Mouse (Mus musculus): ENCODE measurements around the gene Zbtb39. TPM values are rescaled to one million over a fixed set of nuclear protein-coding genes. Genes with fewer than 3 reads are reported as not detected.
"Not testable (repeated sequence)": the region's sequence is repeated elsewhere in the genome, so short reads cannot be mapped to it uniquely, and the experiment has no call there.

Gene Zbtb39
- polyA plus RNA-seq, 1 experiment from 2014 or later = 4.0 TPM

GRCm38 (mm10) chr10:127762926-127763325 lies 23.6 kb downstream of the Zbtb39 start:
- not testable (repeated sequence) for H3K27me3 ChIP-seq; H3K9me3 ChIP-seq; H3K9ac ChIP-seq (replicated peaks); ATAC-seq (replicated peaks); H3K4me2 ChIP-seq (replicated peaks); H3K27ac ChIP-seq (replicated peaks); H3K36me3 ChIP-seq; H3K4me3 ChIP-seq; H3K4me1 ChIP-seq
- WGBS = 88% methylated on average over 10 of the region's 10 CpGs

- no peaks in the 10 kb centered on the region for H3K36me3 ChIP-seq
- H3K4me3 ChIP-seq = no peak overlapping the region
- no peak overlapping the region for H3K27ac ChIP-seq (replicated peaks)
- H3K4me1 ChIP-seq = no peaks in the 10 kb centered on the region
- ATAC-seq (replicated peaks) = no peak
- no peaks in the 10 kb centered on the region for H3K27me3 ChIP-seq
- WGBS = 62% methylated on average over 12 of the region's 12 CpGs
- H3K9me3 ChIP-seq = no peaks in the 10 kb centered on the region
- no peak overlapping the region for H3K4me2 ChIP-seq (replicated peaks)
- H3K9ac ChIP-seq (replicated peaks) = no peak overlapping the region
Measured at GRCm38 (mm10) chr10:127763914-127764680, 24.8 kb downstream of the Zbtb39 start.

- no peaks in the 10 kb centered on the region for H3K27me3 ChIP-seq
- WGBS = 86% methylated on average over 1 of the region's 1 CpGs
- H3K9me3 ChIP-seq = no peaks in the 10 kb centered on the region
- H3K4me2 ChIP-seq (replicated peaks) = no peak overlapping the region
- no peak overlapping the region for H3K27ac ChIP-seq (replicated peaks)
- no peak overlapping the region for H3K9ac ChIP-seq (replicated peaks)
- H3K4me3 ChIP-seq = no peak overlapping the region
- no peak for ATAC-seq (replicated peaks)
- no peaks in the 10 kb centered on the region for H3K36me3 ChIP-seq
- H3K4me1 ChIP-seq = no peaks in the 10 kb centered on the region
Measured at GRCm38 (mm10) chr10:127766564-127766963, 27.2 kb downstream of the Zbtb39 start.

- Histone ChIP-seq H3K27ac (replicated peaks) (no peak within 1 kb of the TSS), H3K4me1 (no peaks in the 10 kb centered on the region), H3K36me3 (no peaks in the 10 kb centered on the region), H3K9me3 (no peaks in the 10 kb centered on the region), H3K4me3 (no peak within 1 kb of the TSS), H3K27me3 (no peaks in the 10 kb centered on the region), H3K4me2 (replicated peaks) (no peak within 1 kb of the TSS), H3K9ac (replicated peaks) (no peak within 1 kb of the TSS)
- WGBS = 84% methylated on average over 2 of the region's 2 CpGs
- no peak for ATAC-seq (replicated peaks)
Measured at GRCm38 (mm10) chr10:127776011-127776410, 36.7 kb downstream of the Zbtb39 start, which contains the start of gene Rdh9. Gene Rdh9 (plus strand): TSS chr10:127776386.

GRCm38 (mm10) chr10:127782321-127782720 lies 43.0 kb downstream of the Zbtb39 start:
- not testable (repeated sequence) for H3K4me2 ChIP-seq (replicated peaks); H3K27me3 ChIP-seq; H3K36me3 ChIP-seq; H3K4me3 ChIP-seq; ATAC-seq (replicated peaks); H3K27ac ChIP-seq (replicated peaks); H3K9ac ChIP-seq (replicated peaks); H3K4me1 ChIP-seq; H3K9me3 ChIP-seq
- WGBS = 97% methylated on average over 17 of the region's 17 CpGs

GRCm38 (mm10) chr10:127785411-127785810 lies 46.1 kb downstream of the Zbtb39 start:
- not testable (repeated sequence) for H3K4me2 ChIP-seq (replicated peaks); H3K36me3 ChIP-seq; ATAC-seq (replicated peaks); H3K9me3 ChIP-seq; H3K4me1 ChIP-seq; H3K27ac ChIP-seq (replicated peaks); H3K4me3 ChIP-seq; H3K9ac ChIP-seq (replicated peaks); H3K27me3 ChIP-seq
- WGBS = 75% methylated on average over 1 of the region's 1 CpGs

Other genes with a start within 250 kb of the Zbtb39 start
- 1.5 and 1.6 TPM in 2 replicates for gene Stac3, start 237.9 kb upstream of the Zbtb39 start, polyA plus RNA-seq (2015; fragmentation: Nextera tagmentation; extraction: Ambion mirVana)
- gene Ndufa4l2, start 224.6 kb upstream of the Zbtb39 start, polyA plus RNA-seq (2015; fragmentation: Nextera tagmentation; extraction: Ambion mirVana) = 17.1 and 18.0 TPM in 2 replicates
- gene Shmt2, start 217.1 kb upstream of the Zbtb39 start, polyA plus RNA-seq (2015; fragmentation: Nextera tagmentation; extraction: Ambion mirVana) = 75.2 and 78.5 TPM in 2 replicates
- 38.9 and 40.2 TPM in 2 replicates for gene Nxph4, start 205.0 kb upstream of the Zbtb39 start, polyA plus RNA-seq (2015; fragmentation: Nextera tagmentation; extraction: Ambion mirVana)
- 93.1 and 95.7 TPM in 2 replicates for gene Lrp1, start 118.4 kb upstream of the Zbtb39 start, polyA plus RNA-seq (2015; fragmentation: Nextera tagmentation; extraction: Ambion mirVana)
- 3.4 and 3.7 TPM in 2 replicates for gene Stat6, start 96.6 kb upstream of the Zbtb39 start, polyA plus RNA-seq (2015; fragmentation: Nextera tagmentation; extraction: Ambion mirVana)
- gene Nemp1, start 72.6 kb upstream of the Zbtb39 start, polyA plus RNA-seq (2015; fragmentation: Nextera tagmentation; extraction: Ambion mirVana) = 4.8 and 5.8 TPM in 2 replicates
- gene Nab2, start 71.0 kb upstream of the Zbtb39 start, polyA plus RNA-seq (2015; fragmentation: Nextera tagmentation; extraction: Ambion mirVana) = 2.9 and 3.9 TPM in 2 replicates
- gene Myo1a, start 34.4 kb upstream of the Zbtb39 start, polyA plus RNA-seq (2015; fragmentation: Nextera tagmentation; extraction: Ambion mirVana) = 0.87 and 1.1 TPM in 2 replicates
- gene Tac2, start 15.1 kb upstream of the Zbtb39 start, polyA plus RNA-seq (2015; fragmentation: Nextera tagmentation; extraction: Ambion mirVana) = 4.5 and 6.6 TPM in 2 replicates
- gene Gpr182, start 12.2 kb downstream of the Zbtb39 start, polyA plus RNA-seq (2015; fragmentation: Nextera tagmentation; extraction: Ambion mirVana) = 0.60 and 0.74 TPM in 2 replicates
- not detected in 2 replicates for gene Rdh1, start 20.2 kb downstream of the Zbtb39 start, polyA plus RNA-seq (2015; fragmentation: Nextera tagmentation; extraction: Ambion mirVana)
- gene Rdh16f1, start 20.2 kb downstream of the Zbtb39 start, polyA plus RNA-seq (2015; fragmentation: Nextera tagmentation; extraction: Ambion mirVana) = not detected in 2 replicates
- gene Rdh9, start 36.8 kb downstream of the Zbtb39 start, polyA plus RNA-seq (2015; fragmentation: Nextera tagmentation; extraction: Ambion mirVana) = 0.22 and 0.24 TPM in 2 replicates
- 0.08 TPM in 1 of 2 replicates, not detected in the other for gene Rdh16, start 61.6 kb downstream of the Zbtb39 start, polyA plus RNA-seq (2015; fragmentation: Nextera tagmentation; extraction: Ambion mirVana)
- gene Rdh19, start 110.4 kb downstream of the Zbtb39 start, polyA plus RNA-seq (2015; fragmentation: Nextera tagmentation; extraction: Ambion mirVana) = not detected in 2 replicates
- gene Rdh16f2, start 126.9 kb downstream of the Zbtb39 start, polyA plus RNA-seq (2015; fragmentation: Nextera tagmentation; extraction: Ambion mirVana) = not detected in 2 replicates
- gene Rdh7, start 149.3 kb downstream of the Zbtb39 start, polyA plus RNA-seq (2015; fragmentation: Nextera tagmentation; extraction: Ambion mirVana) = not detected in 2 replicates
- gene Sdr9c7, start 159.0 kb downstream of the Zbtb39 start, polyA plus RNA-seq (2015; fragmentation: Nextera tagmentation; extraction: Ambion mirVana) = not detected in 2 replicates

All from forebrain, embryonic 15.5 days (tissue).